Mouse (Mus musculus) brown adipose tissue, adult 24 weeks (tissue): ENCODE data around the gene Mrpl50. TPM values are rescaled to one million over a fixed set of nuclear protein-coding genes. Genes with fewer than 3 reads are reported as not detected.
A peak's percentile ranks its signal among the peaks of the same experiment; 100 is the strongest.
"Not testable (repeated sequence)": the region's sequence is repeated elsewhere in the genome, so short reads cannot be mapped to it uniquely, and the experiment has no call there.

Experiments
- H3K27ac ChIP-seq: fragments of 200-500 bp; replicated peaks from 2 replicates; pipeline ENCODE4 v1.5.1; 2012; ENCODE audit warnings: low read depth, mild to moderate bottlenecking, low read length
- H3K4me1 ChIP-seq: fragments of 200-500 bp; 2 replicates; pipeline ENCODE4 v1.6.1; 2012; ENCODE audit warnings: low read length, mixed read lengths; ENCODE audit not compliant: control insufficient read depth, insufficient read depth, insufficient read length
- H3K4me3 ChIP-seq: fragments of 200-500 bp; 2 replicates; pipeline ENCODE4 v1.5.1; 2012; ENCODE audit warnings: low read depth, mild to moderate bottlenecking, low read length, moderate library complexity; ENCODE audit not compliant: insufficient read depth
- polyA plus RNA-seq: library from polyadenylated mRNA; stranded (reverse); fragments of >200 nt; gene quantifications from 2 replicates; pipeline ENCODE4 v1.2.4, GENCODE M21; 2012; ENCODE audit not compliant: missing spikeins, insufficient read depth, insufficient read length

Gene Mrpl50
- polyA plus RNA-seq, 1 experiment, result 129 TPM

DNA sequence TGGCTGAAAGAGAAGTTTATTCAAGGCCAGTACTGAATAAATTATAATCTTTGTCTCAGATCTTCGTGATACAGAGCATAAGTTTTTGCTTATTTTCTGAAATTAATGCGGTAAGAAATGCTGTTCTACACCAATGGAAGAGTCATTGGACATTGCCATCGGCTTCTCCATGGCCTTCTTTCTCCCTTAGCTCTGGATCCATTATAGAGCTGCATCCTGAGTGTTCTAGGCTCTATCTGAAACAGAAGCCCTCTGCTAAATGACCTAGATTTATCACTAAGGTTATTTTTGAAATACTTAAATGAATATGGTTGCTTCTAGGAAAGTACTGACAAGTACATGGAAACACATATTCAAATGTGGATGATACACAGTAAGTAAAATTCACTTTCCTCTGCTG is 14.1 kb upstream of the Mrpl50 start:
- Histone ChIP-seq H3K4me3 (no peak overlapping the region), H3K4me1 (no peaks in the 10 kb centered on the region), H3K27ac (no peak overlapping the region)

DNA sequence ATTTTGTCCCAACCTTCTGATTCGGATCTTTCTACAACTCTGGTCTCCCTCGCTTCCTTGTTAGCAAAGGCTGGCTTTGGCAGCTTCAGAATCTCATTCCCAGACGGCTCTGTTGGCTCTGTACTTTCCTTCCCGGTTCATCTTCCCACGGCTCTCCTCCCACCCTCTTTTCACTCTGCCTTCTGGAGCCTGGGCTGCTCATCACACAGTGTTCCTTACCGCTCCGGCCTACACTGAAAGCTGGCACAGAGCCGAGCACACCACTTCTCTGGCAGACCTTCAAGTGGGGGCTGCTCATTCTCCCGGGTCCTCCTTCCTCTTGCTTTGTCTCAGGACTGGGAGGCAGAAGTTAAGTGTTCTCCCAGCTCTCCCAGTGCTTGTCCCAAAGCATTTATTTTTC is 1.7 kb upstream of the Mrpl50 start:
- H3K27ac ChIP-seq, result no peak overlapping the region
- H3K4me1 ChIP-seq, result peaks cover 6% of the 10 kb centered on the region
- H3K4me3 ChIP-seq, result peak overlapping the region; percentile 29; the same call in 1 of the 2 replicates

DNA sequence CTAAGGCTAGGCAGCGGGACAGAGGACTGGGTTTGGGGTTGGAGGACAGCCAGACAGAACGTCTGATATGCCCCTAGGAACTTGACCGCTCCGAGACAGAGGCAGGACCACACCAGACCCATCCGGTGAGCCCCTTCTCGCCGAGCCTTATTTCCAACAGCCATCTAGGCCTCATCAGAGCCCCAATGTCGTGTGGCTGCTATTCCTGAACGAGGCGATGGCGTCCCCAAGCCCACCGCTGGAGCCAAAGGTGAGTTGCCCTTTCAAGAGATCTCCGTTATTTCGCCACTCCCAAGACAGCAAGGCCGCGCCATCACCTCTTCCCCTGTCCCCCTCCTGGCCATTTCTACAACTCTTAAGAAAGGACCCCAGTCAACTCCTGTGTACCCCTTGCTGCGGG is 453 bp upstream of the Mrpl50 start:
- H3K4me3 ChIP-seq, result peak overlapping the region; percentile 85
- H3K4me1 ChIP-seq, result peaks cover 6% of the 10 kb centered on the region
- H3K27ac ChIP-seq, result peak overlapping the region; percentile 29; the same call in 1 of the 2 replicates

DNA sequence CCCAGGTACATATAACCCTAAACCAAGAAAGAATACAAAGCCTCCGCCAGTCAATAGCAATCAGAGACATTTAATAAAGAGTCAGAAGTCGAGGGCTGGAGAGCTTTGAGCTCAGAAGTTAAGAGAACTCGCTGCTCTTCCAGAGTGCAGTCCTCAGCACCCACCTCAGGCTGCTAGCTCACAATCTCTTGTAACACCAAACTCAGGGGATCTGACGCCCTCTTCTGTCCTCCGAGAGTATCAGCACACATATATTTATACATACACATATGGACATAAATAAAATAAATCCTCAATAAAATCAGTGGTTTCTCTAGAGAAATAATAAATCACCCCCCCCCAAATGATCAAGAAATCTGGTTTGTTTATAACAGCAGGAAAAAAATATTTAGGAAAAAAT is 1.4 kb downstream of the Mrpl50 start:
- Histone ChIP-seq H3K4me3 (no peak overlapping the region), H3K4me1 (peaks cover 6% of the 10 kb centered on the region), H3K27ac (no peak overlapping the region)

DNA sequence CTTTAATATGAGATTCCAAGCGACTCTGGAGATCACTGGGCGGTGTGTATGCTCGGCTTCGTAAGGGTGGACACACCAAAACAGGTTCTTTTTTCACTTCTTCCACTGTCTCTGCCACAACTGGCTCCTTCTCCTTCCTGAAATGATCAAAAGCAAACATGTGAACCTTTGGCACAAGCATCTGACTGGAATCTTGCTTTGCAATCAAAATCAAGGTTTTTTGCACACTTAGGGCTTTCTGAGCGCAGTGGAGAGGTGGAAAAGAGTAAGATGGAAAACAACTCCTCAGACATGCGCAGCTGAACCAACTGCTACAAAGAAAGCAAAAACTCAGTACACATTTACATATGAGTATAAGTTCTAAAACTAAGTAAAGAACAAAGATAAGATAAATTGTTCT is 6.5 kb downstream of the Mrpl50 start:
- H3K4me1 ChIP-seq, result no peaks in the 10 kb centered on the region
- H3K27ac ChIP-seq, result no peak overlapping the region
- no peak overlapping the region for H3K4me3 ChIP-seq

DNA sequence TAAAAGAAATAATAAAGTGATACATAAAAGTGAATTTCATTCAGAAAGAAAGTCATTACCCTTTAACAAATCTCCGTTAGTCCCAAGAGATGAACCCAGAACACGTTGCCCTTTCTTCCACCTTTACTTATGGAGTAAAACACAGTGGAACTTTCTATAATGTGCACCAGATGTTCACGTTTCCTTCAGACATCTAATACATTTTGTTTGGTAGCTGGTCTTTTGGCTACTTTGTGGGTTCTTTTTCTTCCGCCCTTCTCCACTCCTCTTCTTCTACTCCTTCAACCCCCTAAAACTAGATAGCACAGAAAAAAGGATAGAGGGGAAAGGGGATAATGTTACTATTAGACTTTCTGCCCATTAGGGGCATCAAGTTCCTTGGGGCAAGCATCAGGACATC is 8.3 kb downstream of the Mrpl50 start:
- Histone ChIP-seq H3K27ac (no peak overlapping the region), H3K4me1 (no peaks in the 10 kb centered on the region), H3K4me3 (no peak overlapping the region)

DNA sequence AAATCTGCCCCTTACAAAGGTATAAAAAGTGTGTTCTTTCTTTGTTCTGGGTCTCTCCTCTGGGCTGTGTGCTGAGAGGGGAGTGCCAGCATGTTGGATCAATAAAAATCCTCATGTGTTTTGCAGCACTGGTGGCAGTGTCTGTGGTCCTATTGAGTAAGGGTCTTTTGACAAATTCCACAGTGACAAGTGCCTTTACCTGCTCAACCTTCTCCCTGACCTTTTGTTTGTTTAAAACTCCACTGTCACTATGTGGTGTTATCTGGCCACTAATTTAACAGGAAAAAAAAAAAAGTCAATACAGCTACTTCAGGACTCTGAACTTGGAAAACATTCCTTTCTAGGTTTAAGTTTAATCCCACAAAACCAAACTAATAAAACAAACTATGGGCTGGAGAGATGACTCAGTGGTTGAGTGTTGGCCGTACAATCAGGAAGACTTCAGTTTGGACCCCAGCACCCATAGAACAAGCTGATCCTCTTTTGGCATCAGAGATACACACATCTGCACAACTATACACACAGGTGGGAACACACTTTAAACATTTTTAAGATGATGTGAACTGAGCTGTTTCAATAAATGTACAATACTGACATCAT is 10.6 kb downstream of the Mrpl50 start:
- H3K4me3 ChIP-seq, H3K27ac ChIP-seq, H3K4me1 ChIP-seq: not testable (repeated sequence)

DNA sequence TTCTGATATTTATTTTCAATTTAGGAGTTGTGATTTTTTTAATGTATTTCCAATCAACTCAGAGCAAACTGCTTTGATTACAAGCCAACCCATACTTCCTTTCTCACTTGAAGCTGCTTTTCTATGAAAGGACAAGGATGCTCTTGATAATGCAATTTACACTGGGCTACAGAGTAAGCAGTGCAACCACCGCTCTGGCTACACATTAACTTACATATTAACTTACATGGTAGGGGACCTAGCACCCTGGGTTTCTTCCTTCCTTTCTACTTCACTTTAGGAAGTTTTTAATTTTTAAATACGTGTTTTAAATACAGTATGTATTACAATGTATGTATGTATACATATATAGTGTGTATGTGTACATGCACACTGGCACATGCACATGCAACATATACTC is 11.7 kb downstream of the Mrpl50 start:
- Histone ChIP-seq H3K4me1 (no peaks in the 10 kb centered on the region), H3K4me3 (no peak overlapping the region), H3K27ac (no peak overlapping the region)

DNA sequence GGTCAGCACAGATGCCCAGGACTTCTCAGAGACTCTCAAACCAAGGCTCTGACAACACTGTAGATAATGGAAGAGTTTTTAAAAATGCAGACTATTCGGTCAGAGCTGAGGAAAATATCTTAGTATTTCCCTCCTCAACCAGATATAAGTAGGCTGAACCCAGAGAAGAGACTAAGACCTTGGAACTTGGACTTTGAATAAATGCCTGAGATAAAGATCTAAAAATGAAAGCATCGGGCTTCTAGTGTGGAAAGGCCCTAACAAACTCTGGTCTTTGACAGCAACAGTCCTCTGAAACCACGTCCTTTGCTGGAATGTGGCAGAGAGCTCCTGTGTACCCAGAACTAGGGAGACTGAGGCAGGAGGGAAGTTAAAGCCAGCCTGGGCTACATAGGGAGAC is 14.5 kb downstream of the Mrpl50 start, which contains the start of gene Baat:
Baat (minus strand) TSS at position 172 of the 400 bp plus-strand sequence.
- no peaks in the 10 kb centered on the region for H3K4me1 ChIP-seq
- no peak within 1 kb of the TSS for H3K27ac ChIP-seq
- H3K4me3 ChIP-seq, result no peak within 1 kb of the TSS

DNA sequence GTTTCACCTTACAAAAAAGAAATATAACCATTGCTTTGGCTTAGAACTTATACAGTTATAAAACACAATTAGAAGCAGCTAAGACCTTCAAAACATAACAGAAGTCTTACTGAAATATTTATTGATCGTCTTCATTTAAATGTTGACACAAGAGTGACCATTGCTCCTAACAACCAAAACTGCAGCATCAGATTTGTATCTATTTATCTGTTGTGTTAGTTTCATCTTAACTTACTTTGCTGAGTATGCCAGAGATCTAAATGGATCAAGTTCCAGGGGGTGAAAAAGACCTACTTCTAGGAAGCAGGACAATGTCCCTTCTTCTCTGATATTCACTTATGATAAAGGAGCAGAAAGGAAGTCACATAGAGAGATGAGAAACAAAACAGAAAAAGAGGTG is 17.3 kb downstream of the Mrpl50 start:
- Histone ChIP-seq H3K4me1 (no peaks in the 10 kb centered on the region), H3K4me3 (no peak overlapping the region), H3K27ac (no peak overlapping the region)

DNA sequence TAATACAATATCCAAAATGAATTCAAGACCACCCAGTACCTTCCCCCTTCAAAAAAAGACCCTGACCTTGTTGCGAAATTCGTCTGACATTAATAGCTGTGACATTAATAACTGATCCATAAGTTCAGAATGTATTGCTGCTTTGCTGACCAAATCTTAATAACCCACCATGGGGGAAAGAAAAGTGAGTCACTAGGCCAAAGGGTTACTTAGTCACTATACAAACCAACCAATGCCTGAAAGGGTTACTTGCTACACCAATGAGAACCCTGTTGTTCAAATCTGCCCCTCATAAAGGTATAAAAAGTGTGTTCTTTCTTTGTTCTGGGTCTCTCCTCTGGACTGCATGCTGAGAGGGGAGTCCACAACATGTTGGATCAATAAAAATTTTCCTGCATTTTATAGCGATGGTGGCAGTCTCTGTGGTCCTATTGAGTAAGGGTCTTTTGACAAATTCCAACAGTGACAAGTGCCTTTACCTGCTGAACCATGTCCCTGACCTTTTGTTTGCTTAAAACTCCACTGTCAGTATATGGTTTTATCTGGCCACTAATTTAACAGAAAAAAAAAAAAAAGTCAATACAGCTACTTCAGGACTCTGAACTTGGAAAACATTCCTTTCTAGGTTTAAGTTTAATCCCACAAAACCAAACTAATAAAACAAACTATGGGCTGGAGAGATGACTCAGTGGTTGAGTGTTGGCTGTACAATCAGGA is 34.8 kb downstream of the Mrpl50 start:
- H3K4me1 ChIP-seq, H3K4me3 ChIP-seq, H3K27ac ChIP-seq: not testable (repeated sequence)

DNA sequence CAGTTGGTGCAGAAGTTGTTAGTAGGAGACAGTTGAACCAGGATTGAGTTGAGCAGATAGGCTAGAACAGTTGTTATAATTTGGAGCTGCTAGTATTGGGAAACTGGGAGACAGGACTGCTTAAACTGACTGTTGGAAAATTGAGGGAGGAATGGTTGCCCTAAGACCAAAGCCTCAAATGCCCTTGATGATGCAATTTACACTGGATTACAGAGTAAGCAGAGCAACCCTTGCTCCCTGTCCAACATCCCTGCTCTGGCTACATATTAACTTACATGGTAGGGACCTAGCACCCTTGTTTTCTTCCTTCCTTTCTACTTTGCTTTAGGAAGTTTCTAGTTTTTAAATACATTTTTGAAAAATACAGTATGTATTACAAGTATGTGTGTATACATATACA is 35.5 kb downstream of the Mrpl50 start:
- Histone ChIP-seq H3K4me3 (no peak overlapping the region), H3K27ac (no peak overlapping the region), H3K4me1 (no peaks in the 10 kb centered on the region)

DNA sequence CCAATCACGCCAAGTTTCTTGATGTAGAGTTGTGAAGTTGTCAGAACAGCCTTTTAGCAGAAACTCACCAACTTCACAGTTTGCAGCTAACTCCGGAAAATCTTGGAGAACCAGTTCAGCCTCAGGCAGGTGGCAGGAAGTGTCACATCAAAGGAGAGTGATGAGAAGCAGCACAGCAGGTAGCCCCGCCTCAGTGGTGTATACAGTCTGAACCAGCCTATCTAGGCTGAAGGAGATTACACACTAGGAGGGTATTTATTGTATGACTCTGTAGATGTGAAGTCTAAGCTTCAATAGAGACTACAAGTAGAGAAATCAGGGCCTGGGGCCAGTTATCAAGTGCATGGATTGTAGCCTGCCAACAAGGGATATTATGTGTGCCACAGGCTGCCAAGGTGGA is 40.0 kb downstream of the Mrpl50 start:
- no peak overlapping the region for H3K4me3 ChIP-seq
- no peaks in the 10 kb centered on the region for H3K4me1 ChIP-seq
- H3K27ac ChIP-seq, result no peak overlapping the region

DNA sequence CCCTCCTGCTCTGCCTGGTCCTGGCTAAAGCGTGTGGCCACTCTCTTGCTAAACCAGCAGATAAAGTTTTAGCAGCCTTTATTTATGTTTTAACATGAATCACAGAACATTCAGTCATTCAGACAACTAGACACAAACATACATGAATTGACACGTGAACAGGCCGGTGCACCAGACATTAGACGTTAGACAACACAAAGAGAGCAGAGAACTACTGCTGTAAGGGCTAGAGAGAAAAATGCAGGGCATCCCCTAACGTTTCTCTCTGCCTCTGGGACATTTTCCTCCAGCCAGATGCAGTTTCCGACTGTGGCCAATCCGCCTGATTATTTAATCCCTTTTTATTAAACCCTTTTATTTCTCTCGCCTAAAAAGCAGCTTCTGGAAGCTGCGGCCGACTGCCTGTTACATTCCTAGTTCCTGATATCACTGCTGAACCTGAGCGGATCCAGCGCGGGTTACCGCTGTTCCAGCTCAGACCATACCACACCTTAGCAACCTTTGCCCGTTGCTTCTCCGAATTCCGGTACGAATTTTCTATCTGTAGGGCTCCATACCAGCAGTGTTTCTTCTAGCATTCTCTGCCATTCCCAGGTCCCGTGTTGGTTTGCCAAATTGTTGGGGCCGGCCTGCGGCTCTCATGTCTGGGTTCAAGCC is 40.7 kb downstream of the Mrpl50 start:
- Histone ChIP-seq H3K4me1 (no peaks in the 10 kb centered on the region), H3K4me3 (no peak overlapping the region), H3K27ac (no peak overlapping the region)

DNA sequence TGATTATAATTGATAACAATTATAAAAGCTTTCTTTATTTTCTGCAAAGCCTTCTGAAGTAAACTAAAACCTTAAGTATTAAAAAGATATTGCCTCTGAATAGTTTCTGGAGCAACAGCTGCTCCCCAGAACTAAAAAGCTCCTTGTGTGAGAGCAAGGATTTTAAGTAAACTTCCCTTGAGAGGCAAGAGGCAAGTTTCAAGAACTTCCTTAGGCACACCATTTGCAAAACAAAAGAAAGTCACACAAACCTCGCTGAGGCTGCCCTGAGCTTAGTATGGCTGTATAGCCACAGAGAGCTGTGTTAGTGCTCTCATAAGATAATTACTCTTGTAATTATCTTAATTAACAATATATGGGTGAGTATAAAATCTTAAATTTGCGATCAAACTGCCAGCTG is 41.9 kb downstream of the Mrpl50 start:
- not testable (repeated sequence) for H3K4me3 ChIP-seq, H3K27ac ChIP-seq, H3K4me1 ChIP-seq
